Mouse (Mus musculus) stomach, embryonic 14.5 days (tissue): ENCODE measurements around the gene Gpm6a. TPM values are rescaled to one million over a fixed set of nuclear protein-coding genes. Genes with fewer than 3 reads are reported as not detected.

Experiments used
- ATAC-seq: fragments of 200-750 bp; cut with Nextera tagmentation; 2 replicates; pipeline ENCODE4 v1.8.0; 2017; ENCODE audit warnings: low read depth, moderate TSS enrichment; ENCODE audit not compliant: insufficient number of reproducible peaks, insufficient read depth, low FRiP score
- H3K27ac ChIP-seq: fragments of 300-500 bp; sonication (generic); 2 replicates; pipeline ENCODE4 v1.5.1; 2014; ENCODE audit warnings: mild to moderate bottlenecking, low read length, moderate library complexity, mixed read lengths
- H3K27me3 ChIP-seq: fragments of 300-500 bp; sonication (generic); 2 replicates; pipeline ENCODE4 v1.6.1; 2014; ENCODE audit warnings: low read length, control low read depth, mixed read lengths; ENCODE audit not compliant: control insufficient read depth, insufficient read depth
- H3K36me3 ChIP-seq: fragments of 300-500 bp; sonication (generic); 2 replicates; pipeline ENCODE4 v1.6.1; 2014; ENCODE audit warnings: mild to moderate bottlenecking, control low read depth, low read length, moderate library complexity, mixed read lengths; ENCODE audit not compliant: control insufficient read depth, insufficient read depth
- H3K4me1 ChIP-seq: fragments of 300-500 bp; sonication (generic); 2 replicates; pipeline ENCODE4 v1.6.1; 2014; ENCODE audit warnings: low read length, control low read depth, mixed read lengths; ENCODE audit not compliant: control insufficient read depth, insufficient read depth
- H3K4me2 ChIP-seq: fragments of 300-500 bp; sonication (generic); replicated peaks from 2 replicates; pipeline ENCODE4 v1.6.1; 2014; ENCODE audit warnings: low read depth, low read length, control low read depth
- H3K4me3 ChIP-seq: fragments of 300-500 bp; sonication (generic); 2 replicates; pipeline ENCODE4 v1.5.1; 2014; ENCODE audit warnings: low read depth, low read length, control low read depth
- H3K9ac ChIP-seq: fragments of 300-500 bp; sonication (generic); replicated peaks from 2 replicates; pipeline ENCODE4 v1.6.1; 2014; ENCODE audit warnings: low read depth, mild to moderate bottlenecking, control low read depth, low read length, moderate library complexity, mixed read lengths
- H3K9me3 ChIP-seq: fragments of 300-500 bp; sonication (generic); 2 replicates; pipeline ENCODE4 v1.6.1; 2016; ENCODE audit warnings: low read depth, low read length, control low read depth; ENCODE audit not compliant: control insufficient read depth
- WGBS: fragments of 180-500 bp; shearing (Covaris S2); extraction: QIAGEN DNeasy Blood & Tissue Kit; methylation state at CpG from one replicate; pipeline ENCODE4 v1.1.7; 2014; 5-methylcytosine and 5-hydroxymethylcytosine counted together
- polyA plus RNA-seq: library from polyadenylated mRNA; unstranded; fragments of >200 nt; fragmentation: Nextera tagmentation; extraction: Ambion mirVana; gene quantifications from 2 replicates; pipeline ENCODE4 v1.2.1, GENCODE M21; 2014

The Gpm6a gene
- polyA plus RNA-seq, 1 experiment from 2014 or later: 11.1 TPM

DNA sequence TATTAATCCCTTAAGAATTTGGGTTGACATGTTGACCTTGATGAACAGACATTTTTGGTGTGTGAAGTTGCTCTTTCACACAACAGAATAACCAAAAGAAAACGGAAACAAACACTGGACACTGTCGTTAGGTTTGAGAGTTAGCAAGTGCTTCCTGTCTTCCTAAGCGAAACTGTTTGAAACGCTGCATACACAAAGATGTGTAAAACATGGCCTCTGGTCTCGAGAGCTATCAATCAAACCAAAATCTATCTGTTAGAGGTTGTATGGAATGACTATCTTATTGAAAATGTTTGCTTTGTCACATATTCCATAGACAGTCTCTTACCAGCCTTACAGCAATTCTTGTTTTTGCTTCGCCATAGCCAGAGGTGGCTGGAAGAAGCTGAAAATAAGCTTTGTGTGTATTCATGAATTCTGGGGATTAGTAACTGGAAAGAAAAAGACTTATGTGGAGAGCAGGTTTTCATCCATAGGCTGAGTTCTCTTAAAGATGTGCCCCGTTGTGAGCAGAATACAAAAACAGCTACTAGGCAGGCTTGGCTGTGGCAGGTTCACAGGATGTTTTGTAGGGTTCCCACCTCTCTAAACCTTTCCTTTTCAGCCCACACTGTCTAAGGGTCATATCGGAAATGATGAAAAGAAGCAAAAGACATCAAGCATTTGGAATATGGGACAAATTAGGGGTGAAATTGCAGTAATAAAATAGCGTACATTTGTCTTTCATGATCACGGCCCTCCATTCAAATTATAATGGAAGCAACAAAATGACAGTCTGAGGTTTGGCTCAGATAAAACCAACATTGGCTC is 71.4 kb downstream of the Gpm6a start:
- Histone ChIP-seq H3K9me3 (no peaks in the 10 kb centered on the region), H3K9ac (no peak overlapping the region), H3K4me3 (no peak overlapping the region), H3K36me3 (no peaks in the 10 kb centered on the region), H3K4me1 (no peaks in the 10 kb centered on the region), H3K4me2 (no peak overlapping the region), H3K27ac (no peak overlapping the region), H3K27me3 (no peaks in the 10 kb centered on the region)
- no peak for ATAC-seq
- WGBS: 60% methylated on average over 10 of the region's 10 CpGs

DNA sequence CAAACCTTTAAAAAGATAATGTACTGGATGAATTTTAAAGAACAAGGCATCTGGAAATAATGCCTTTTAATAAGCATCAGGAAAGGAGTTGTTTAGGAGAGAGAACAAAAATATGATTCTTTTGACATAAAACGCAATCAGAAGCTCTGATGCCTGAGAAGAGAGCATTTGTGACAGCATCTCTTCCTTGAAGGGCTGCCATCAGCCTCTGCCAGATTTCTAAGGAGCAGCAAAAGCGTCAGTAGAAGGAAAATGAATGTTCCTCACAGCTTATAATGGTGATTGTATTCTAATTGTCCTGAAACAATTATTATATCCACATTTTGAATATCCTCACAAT is 72.0 kb downstream of the Gpm6a start:
- Histone ChIP-seq H3K27me3 (no peaks in the 10 kb centered on the region), H3K9me3 (no peaks in the 10 kb centered on the region), H3K4me3 (no peak overlapping the region), H3K9ac (no peak overlapping the region), H3K4me2 (no peak overlapping the region), H3K4me1 (no peaks in the 10 kb centered on the region), H3K36me3 (no peaks in the 10 kb centered on the region), H3K27ac (no peak overlapping the region)
- ATAC-seq: no peak
- 77% methylated on average over 2 of the region's 2 CpGs for WGBS

DNA sequence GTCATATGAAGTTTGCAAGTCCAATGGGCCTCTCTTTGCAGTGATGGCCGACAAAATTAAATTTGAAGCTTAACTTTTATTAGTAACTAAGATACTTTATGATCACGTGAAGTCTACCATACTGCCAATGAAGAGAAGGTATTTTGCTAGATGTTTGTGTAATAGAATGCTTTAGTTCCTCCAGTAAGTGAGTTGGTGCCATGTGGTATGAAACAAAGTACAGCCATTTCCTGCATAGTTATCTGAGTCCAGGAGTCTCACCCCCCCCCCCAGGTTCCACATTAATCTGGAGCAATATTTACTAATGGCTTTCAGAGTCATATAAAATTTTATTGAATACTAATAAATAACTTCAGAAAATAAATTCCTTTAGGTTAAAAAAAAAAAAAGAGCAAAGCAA is 73.7 kb downstream of the Gpm6a start:
- Histone ChIP-seq H3K27me3 (no peaks in the 10 kb centered on the region), H3K36me3 (no peaks in the 10 kb centered on the region), H3K9ac (no peak overlapping the region), H3K27ac (no peak overlapping the region), H3K4me3 (no peak overlapping the region), H3K4me1 (no peaks in the 10 kb centered on the region), H3K4me2 (no peak overlapping the region), H3K9me3 (no peaks in the 10 kb centered on the region)
- 85% methylated on average over 2 of the region's 2 CpGs for whole genome bisulfite sequencing
- no peak for ATAC-seq

DNA sequence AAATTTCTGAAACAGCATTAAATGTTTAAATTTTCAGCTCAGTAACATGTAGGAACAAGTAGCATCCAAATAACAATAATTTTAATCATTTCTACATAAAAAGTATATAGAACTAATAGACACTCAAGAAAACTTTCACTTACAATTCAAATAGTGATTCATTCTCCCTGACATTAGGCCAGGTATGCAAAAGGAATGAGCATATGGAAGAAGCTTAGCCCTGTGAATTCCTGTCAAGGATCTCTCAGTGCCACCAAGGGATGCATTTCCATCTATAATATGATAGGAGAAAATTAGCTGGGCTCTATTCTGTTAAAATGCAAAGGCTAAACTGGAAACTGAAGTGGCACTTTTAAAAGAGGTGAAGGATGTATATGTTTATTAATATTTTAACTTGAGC is 76.5 kb downstream of the Gpm6a start:
- no peaks in the 10 kb centered on the region for H3K9me3 ChIP-seq
- no peak for ATAC-seq
- no peak overlapping the region for H3K4me2 ChIP-seq

DNA sequence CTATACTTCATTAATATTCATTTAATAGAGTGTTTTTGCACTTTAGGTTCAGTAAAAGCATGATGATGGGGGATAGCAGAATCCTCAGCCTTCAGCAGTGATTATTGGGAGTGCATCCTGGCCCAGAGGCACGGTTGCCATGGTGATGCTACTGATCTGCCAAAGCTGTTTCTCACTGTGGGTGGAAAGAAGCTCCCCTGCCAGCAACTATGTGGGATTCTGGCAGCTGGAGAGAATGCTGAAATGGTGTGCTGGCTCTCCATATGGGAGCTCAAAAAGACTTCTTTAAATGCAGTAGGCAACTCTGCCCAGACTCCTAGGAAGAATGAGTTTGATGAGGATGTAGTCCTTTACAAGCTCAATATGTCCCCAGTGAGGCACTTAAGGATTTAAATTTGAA is 79.7 kb downstream of the Gpm6a start:
- no peaks in the 10 kb centered on the region for H3K27me3 ChIP-seq
- no peak for ATAC-seq
- H3K36me3 ChIP-seq: no peaks in the 10 kb centered on the region
- 9% methylated on average over 1 of the region's 1 CpGs for WGBS
- H3K4me2 ChIP-seq: no peak overlapping the region
- no peaks in the 10 kb centered on the region for H3K9me3 ChIP-seq
- no peak overlapping the region for H3K9ac ChIP-seq
- no peak overlapping the region for H3K27ac ChIP-seq
- no peak overlapping the region for H3K4me3 ChIP-seq
- H3K4me1 ChIP-seq: no peaks in the 10 kb centered on the region

More for the DNA sequence above, 76.5 kb downstream of the Gpm6a start:
- H3K27me3 ChIP-seq: no peaks in the 10 kb centered on the region
- no peak overlapping the region for H3K9ac ChIP-seq
- H3K27ac ChIP-seq: no peak overlapping the region
- H3K36me3 ChIP-seq: no peaks in the 10 kb centered on the region
- H3K4me3 ChIP-seq: no peak overlapping the region
- H3K4me1 ChIP-seq: no peaks in the 10 kb centered on the region

DNA sequence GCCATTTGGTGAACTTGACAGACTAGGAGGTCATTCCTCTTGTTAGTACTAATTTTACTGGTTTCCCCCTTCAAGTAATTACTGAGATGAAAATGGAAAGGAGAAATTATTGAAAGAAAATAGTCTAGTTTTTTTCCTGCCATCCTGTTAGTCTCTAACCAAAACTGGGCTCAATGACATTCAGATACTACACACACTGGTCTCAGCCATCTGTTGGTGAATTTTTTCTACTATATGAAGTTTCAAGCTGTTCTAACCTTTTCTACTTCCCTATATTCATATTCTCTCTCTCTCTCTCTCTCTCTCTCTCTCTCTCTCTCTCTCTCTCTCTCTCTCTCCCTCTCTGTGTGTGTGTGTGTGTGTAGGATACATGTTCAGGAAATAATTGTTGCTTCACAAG is 80.8 kb downstream of the Gpm6a start:
- Histone ChIP-seq H3K27ac (no peak overlapping the region), H3K4me3 (no peak overlapping the region), H3K9me3 (no peaks in the 10 kb centered on the region), H3K9ac (no peak overlapping the region), H3K36me3 (no peaks in the 10 kb centered on the region), H3K27me3 (no peaks in the 10 kb centered on the region), H3K4me2 (no peak overlapping the region), H3K4me1 (no peaks in the 10 kb centered on the region)
- no peak for ATAC-seq

DNA sequence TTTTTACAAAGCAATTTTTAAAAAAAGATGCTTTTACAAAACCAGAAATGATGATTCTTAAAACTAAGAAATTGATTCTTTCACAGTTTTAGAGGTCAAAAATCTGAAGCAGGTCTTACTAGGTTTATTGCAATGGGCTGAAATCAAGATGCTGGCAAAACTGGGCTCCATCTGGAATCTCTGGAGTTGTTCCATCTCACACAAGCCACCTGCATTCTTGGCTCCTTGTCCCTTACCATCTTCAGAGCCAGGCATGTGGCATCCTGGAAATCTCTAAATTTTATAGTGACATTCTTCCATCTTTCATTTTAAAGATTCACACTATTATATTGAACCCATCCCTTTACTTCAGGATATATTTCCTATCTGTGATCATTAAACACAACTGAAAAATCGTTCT is 88.3 kb downstream of the Gpm6a start:
- H3K4me1 ChIP-seq: no peaks in the 10 kb centered on the region
- no peaks in the 10 kb centered on the region for H3K36me3 ChIP-seq
- H3K4me3 ChIP-seq: no peak overlapping the region
- WGBS: 69% methylated on average over 1 of the region's 1 CpGs
- H3K27ac ChIP-seq: no peak overlapping the region
- H3K27me3 ChIP-seq: no peaks in the 10 kb centered on the region
- no peak overlapping the region for H3K9ac ChIP-seq
- H3K9me3 ChIP-seq: no peaks in the 10 kb centered on the region
- ATAC-seq: no peak
- H3K4me2 ChIP-seq: no peak overlapping the region

DNA sequence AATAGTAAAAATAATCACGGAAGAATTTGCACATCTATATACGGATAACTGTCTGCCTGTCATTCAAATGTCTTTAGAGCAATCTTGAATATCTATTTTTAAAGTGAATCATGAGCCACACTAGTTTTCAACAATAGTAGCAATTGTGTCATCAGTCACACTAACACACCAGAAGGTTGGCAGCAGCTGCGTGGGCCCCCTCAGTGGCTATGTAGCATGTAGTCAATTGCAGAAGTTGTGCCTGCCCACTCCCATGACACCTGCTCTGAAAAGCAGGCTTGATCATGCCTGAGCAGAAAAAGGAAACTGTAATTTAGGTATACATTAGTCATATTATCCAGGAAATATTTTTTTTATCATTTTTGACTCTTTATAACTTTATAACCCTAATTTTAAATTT is 93.8 kb downstream of the Gpm6a start:
- Histone ChIP-seq H3K4me3 (no peak overlapping the region), H3K4me1 (no peaks in the 10 kb centered on the region), H3K9me3 (no peaks in the 10 kb centered on the region), H3K9ac (no peak overlapping the region), H3K36me3 (no peaks in the 10 kb centered on the region), H3K4me2 (no peak overlapping the region), H3K27me3 (no peaks in the 10 kb centered on the region), H3K27ac (no peak overlapping the region)
- ATAC-seq: no peak
- whole genome bisulfite sequencing: 78% methylated on average over 3 of the region's 3 CpGs

DNA sequence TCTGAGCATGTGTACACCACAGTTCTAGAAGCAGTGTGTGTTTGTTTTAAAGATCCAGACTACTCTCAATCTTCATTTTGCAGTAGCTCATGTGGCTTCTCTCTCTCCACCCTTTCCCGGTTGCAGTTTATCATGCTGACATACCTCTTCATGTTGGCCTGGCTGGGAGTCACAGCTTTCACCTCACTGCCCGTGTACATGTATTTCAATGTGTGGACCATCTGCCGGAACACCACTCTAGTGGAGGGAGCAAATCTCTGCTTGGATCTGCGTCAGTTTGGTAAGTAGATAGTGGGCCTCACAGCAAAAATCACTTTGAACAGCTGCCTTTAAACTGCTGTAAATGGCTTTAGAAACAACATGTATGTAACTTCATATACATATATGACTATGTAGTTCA is 95.3 kb downstream of the Gpm6a start:
- WGBS: 75% methylated on average over 4 of the region's 4 CpGs
- no peaks in the 10 kb centered on the region for H3K36me3 ChIP-seq
- H3K9me3 ChIP-seq: no peaks in the 10 kb centered on the region
- no peak for ATAC-seq
- H3K4me2 ChIP-seq: no peak overlapping the region
- H3K9ac ChIP-seq: no peak overlapping the region
- no peaks in the 10 kb centered on the region for H3K27me3 ChIP-seq
- H3K27ac ChIP-seq: no peak overlapping the region
- H3K4me3 ChIP-seq: no peak overlapping the region
- H3K4me1 ChIP-seq: no peaks in the 10 kb centered on the region
